Mouse (Mus musculus): ENCODE results near the gene Tex261. TPM values are rescaled to one million over a fixed set of nuclear protein-coding genes. Genes with fewer than 3 reads are reported as not detected.

Tex261 gene
- total RNA-seq (2023), result 10 to 100 TPM; 39.9 to 57.4 TPM

GRCm38 (mm10) chr6:83775638-83776293 lies at the start of gene Tex261:
Gene Tex261 (minus strand): TSS chr6:83775813.

GRCm38 (mm10) chr6:83794760-83795296 lies 19.2 kb upstream of the Tex261 start, which contains the start of gene Nagk:
Gene Nagk (plus strand): TSS chr6:83794982.

GRCm38 (mm10) chr6:83762344-83762743 lies 13.3 kb downstream of the Tex261 start, which contains the start of gene Ankrd53:
Gene Ankrd53 (plus strand): TSS chr6:83762644.

DNA sequence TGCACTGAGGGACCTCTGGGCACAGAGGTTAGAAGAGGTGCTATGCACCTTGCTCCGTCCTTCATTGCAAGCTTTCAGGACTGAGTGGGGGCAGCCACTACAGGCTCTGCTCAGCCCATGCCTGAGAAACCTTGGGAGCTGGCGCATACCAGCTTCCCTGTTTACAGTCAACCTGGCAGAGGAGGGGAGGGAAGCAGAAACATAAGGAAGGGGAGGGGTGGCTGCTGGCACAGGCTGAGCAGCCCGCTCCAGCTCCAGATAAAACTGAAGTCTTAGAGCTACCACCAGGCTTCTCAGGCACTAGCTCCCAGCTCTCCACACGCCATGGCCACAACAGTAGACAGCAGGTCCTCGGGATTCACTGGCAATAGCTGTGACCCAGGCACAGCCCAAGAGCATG lies 32.9 kb downstream of the Tex261 start, which contains the start of gene Atp6v1b1:
TSS of gene Atp6v1b1 (plus strand) at position 230 of the 400 bp plus-strand sequence.

Other genes with a start within 250 kb of the Tex261 start
- not detected for gene Actg2, start 239.5 kb downstream of the Tex261 start, total RNA-seq (2023)
- 10 to 100 TPM; 20.9 to 21.2 TPM for gene Stambp, start 203.1 kb downstream of the Tex261 start, total RNA-seq (2023)
- not detected for gene Clec4f, start 119.6 kb downstream of the Tex261 start, total RNA-seq (2023)
- not detected for gene Cd207, start 98.0 kb downstream of the Tex261 start, total RNA-seq (2023)
- gene Vax2, start 64.5 kb downstream of the Tex261 start, total RNA-seq (2023), result not detected
- gene Atp6v1b1, start 32.8 kb downstream of the Tex261 start, total RNA-seq (2023), result not detected
- not detected for gene Ankrd53, start 13.2 kb downstream of the Tex261 start, total RNA-seq (2023)
- gene Nagk, start 19.2 kb upstream of the Tex261 start, total RNA-seq (2023), result 10 to 100 TPM; 16.3 to 18.2 TPM
- 1 to 10 TPM; 5.0 to 7.6 TPM for gene Paip2b, start 55.9 kb upstream of the Tex261 start, total RNA-seq (2023)
- gene Zfp638, start 91.3 kb upstream of the Tex261 start, total RNA-seq (2023), result 10 to 100 TPM; 92.6 to 93.6 TPM
- under 1 TPM; 0.09 to 0.13 TPM for gene Dysf, start 232.8 kb upstream of the Tex261 start, total RNA-seq (2023)

All from neutrophil, adult 83 days (primary cell).